Mouse (Mus musculus) hindbrain, postnatal 0 days (tissue): Measurements from ENCODE around the gene Dnajb14. TPM values are rescaled to one million over a fixed set of nuclear protein-coding genes. Genes with fewer than 3 reads are reported as not detected.

Experiments
- ATAC-seq: fragments of 200-750 bp; cut with Nextera tagmentation; 2 replicates; pipeline ENCODE4 v1.8.0; 2017; ENCODE audit warnings: mild to moderate bottlenecking, moderate TSS enrichment, moderate library complexity
- DNase-seq: peaks from one replicate; pipeline ENCODE4 v3.0.0-alpha.2; 2015; ENCODE audit warnings: low spot score
- H3K27ac ChIP-seq: fragments of 300-500 bp; sonication (generic); 2 replicates; pipeline ENCODE4 v1.5.1; 2014; ENCODE audit warnings: mild to moderate bottlenecking
- H3K27me3 ChIP-seq: fragments of 300-500 bp; sonication (generic); 2 replicates; pipeline ENCODE4 v1.6.1; 2014; ENCODE audit warnings: low read length, mixed read lengths; ENCODE audit not compliant: insufficient read depth
- H3K36me3 ChIP-seq: fragments of 300-500 bp; sonication (generic); 2 replicates; pipeline ENCODE4 v1.6.1; 2014; ENCODE audit warnings: low read length, mixed read lengths; ENCODE audit not compliant: insufficient read depth
- H3K4me1 ChIP-seq: fragments of 300-500 bp; sonication (generic); 2 replicates; pipeline ENCODE4 v1.6.1; 2014; ENCODE audit warnings: antibody characterized with exemption, low read length, mixed read lengths; ENCODE audit not compliant: insufficient read depth
- H3K4me2 ChIP-seq: fragments of 300-500 bp; sonication (generic); 2 replicates; pipeline ENCODE4 v1.6.1; 2014; ENCODE audit warnings: low read depth, mild to moderate bottlenecking, low read length, moderate library complexity, mixed read lengths
- H3K4me3 ChIP-seq: fragments of 300-500 bp; sonication (generic); 2 replicates; pipeline ENCODE4 v1.5.1; 2014; ENCODE audit warnings: low read length
- H3K9ac ChIP-seq: fragments of 300-500 bp; sonication (generic); replicated peaks from 2 replicates; pipeline ENCODE4 v1.6.1; 2014; ENCODE audit warnings: mild to moderate bottlenecking, low read length, moderate library complexity, mixed read lengths
- H3K9me3 ChIP-seq: fragments of 300-500 bp; sonication (generic); 2 replicates; pipeline ENCODE4 v1.6.1; 2016; ENCODE audit warnings: low read length, mixed read lengths
- CTCF ChIP-seq: IDR thresholded peaks from 2 replicates; pipeline ENCODE4 v1.5.1; 2016; ENCODE audit warnings: antibody characterized with exemption, control low read depth, low read depth
- WGBS: fragments of 180-500 bp; shearing (Covaris S2); extraction: QIAGEN DNeasy Blood & Tissue Kit; methylation state at CpG from one replicate; pipeline ENCODE4 v1.1.7; 2014; 5-methylcytosine and 5-hydroxymethylcytosine counted together
- polyA plus RNA-seq: library from polyadenylated mRNA; unstranded; fragments of >200 nt; fragmentation: Nextera tagmentation; extraction: Ambion mirVana; gene quantifications from 2 replicates; pipeline ENCODE4 v1.2.1, GENCODE M21; 2015
- total RNA-seq: library from RNA; depleted of rRNA; stranded (reverse); fragments of >200 nt; gene quantifications from 2 replicates; pipeline ENCODE4 v1.2.3, GENCODE M21; 2014

Gene Dnajb14
- total and polyA plus RNA-seq, 2 experiments from 2014 or later = 19.2 to 22.5 TPM

DNA sequence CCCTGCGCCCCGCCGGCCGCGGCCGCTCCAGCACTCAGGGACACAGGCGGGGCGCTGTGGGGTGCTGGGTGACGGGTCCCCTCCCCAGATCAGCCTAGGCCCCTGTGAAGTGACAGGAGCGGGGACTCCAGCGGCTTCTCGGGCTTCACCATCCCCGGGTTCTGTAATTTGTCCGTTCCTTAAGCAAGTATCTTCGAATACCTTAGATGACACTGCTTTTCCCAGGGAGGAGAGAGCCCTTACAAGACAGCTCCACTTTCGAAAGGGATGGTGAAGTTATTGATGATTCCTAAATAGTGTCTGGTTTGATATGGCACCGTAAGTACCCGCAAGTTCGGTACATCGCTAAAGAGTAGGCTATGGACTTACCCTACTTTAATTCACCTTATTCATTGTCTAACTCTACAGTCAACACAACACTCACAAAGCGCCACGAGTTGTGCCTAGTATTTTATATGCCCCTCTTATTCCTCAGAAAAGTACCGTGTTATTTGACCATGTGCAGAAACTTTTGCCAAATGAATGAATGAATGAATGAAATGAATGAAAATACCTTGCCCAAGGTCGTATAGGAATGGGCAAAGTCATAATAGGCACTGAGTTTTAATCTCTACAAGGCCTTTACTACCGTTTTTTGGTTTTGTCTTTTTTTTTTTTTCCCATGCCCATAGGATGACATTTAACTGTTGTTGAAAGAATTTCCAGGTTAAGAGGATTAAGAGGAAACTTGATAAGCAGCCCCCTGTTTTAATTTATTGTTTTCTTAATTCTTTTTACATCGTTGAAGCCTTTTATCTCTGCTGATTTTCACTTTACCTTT lies 829 bp downstream of the Dnajb14 start:
- peak overlapping the region; percentile 94 for H3K9ac ChIP-seq
- no peaks in the 10 kb centered on the region for H3K9me3 ChIP-seq
- peaks cover 6% of the 10 kb centered on the region; the same call in 1 of the 2 replicates for H3K4me1 ChIP-seq
- H3K36me3 ChIP-seq = no peaks in the 10 kb centered on the region
- TF ChIP-seq CTCF = no peak
- peak overlapping the region; percentile 81 for H3K4me2 ChIP-seq
- 3% methylated on average over 26 of the region's 26 CpGs for WGBS
- peak overlapping the region; percentile 97 for H3K27ac ChIP-seq
- ATAC-seq (no peak), DNase-seq (no peak)
- no peaks in the 10 kb centered on the region for H3K27me3 ChIP-seq
- peak overlapping the region; percentile 87 for H3K4me3 ChIP-seq

DNA sequence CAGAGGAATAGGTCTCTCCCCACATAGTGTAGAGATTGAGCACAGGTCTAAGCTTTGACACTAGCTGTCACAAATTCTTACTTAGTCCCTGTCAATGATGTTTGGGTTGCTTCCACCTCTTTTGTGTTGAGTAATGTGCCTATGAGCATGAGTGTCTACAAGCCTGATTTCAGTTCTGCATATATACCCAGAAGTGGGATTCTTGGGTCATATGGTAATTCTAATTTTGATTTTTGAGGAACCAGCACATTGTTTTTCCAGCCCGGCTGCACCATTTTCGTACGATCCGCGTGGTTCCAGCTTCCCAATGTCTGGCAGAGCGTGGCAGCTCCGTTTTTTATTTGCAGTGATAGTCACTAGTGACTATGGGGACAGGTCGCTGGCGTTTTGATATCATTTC lies 1.9 kb downstream of the Dnajb14 start:
- no peak for TF ChIP-seq CTCF
- Histone ChIP-seq H3K4me2 (peak overlapping the region; percentile 81; the same call in 1 of the 2 replicates), H3K4me3 (no peak overlapping the region), H3K4me1 (peaks cover 6% of the 10 kb centered on the region; the same call in 1 of the 2 replicates), H3K9me3 (no peaks in the 10 kb centered on the region), H3K27me3 (no peaks in the 10 kb centered on the region), H3K36me3 (no peaks in the 10 kb centered on the region), H3K27ac (no peak overlapping the region), H3K9ac (no peak overlapping the region)
- DNase-seq (no peak), ATAC-seq (no peak)
- 85% methylated on average over 9 of the region's 9 CpGs for WGBS

GRCm38 (mm10) chr3:137879313-137879712 lies 11.8 kb downstream of the Dnajb14 start:
- no peak for TF ChIP-seq CTCF
- no peak for ATAC-seq
- H3K4me3 ChIP-seq = no peak overlapping the region
- no peaks in the 10 kb centered on the region for H3K27me3 ChIP-seq
- H3K4me1 ChIP-seq = no peaks in the 10 kb centered on the region
- WGBS = 89% methylated on average over 3 of the region's 3 CpGs
- H3K27ac ChIP-seq = no peak overlapping the region
- H3K9me3 ChIP-seq = no peaks in the 10 kb centered on the region
- no peak overlapping the region for H3K9ac ChIP-seq
- no peak overlapping the region for H3K4me2 ChIP-seq
- no peaks in the 10 kb centered on the region for H3K36me3 ChIP-seq
- DNase-seq = no peak

- no peak for ATAC-seq
- DNase-seq = no peak
- H3K27ac ChIP-seq = no peak overlapping the region
- no peaks in the 10 kb centered on the region for H3K36me3 ChIP-seq
- H3K4me3 ChIP-seq = no peak overlapping the region
- no peaks in the 10 kb centered on the region for H3K4me1 ChIP-seq
- no peaks in the 10 kb centered on the region for H3K27me3 ChIP-seq
- 63% methylated on average over 4 of the region's 4 CpGs for WGBS
- no peak overlapping the region for H3K9ac ChIP-seq
- TF ChIP-seq CTCF = no peak
- no peak overlapping the region for H3K4me2 ChIP-seq
- H3K9me3 ChIP-seq = no peaks in the 10 kb centered on the region
These were observed 12.8 kb downstream of the Dnajb14 start for GRCm38 (mm10) chr3:137880109-137880748.

DNA sequence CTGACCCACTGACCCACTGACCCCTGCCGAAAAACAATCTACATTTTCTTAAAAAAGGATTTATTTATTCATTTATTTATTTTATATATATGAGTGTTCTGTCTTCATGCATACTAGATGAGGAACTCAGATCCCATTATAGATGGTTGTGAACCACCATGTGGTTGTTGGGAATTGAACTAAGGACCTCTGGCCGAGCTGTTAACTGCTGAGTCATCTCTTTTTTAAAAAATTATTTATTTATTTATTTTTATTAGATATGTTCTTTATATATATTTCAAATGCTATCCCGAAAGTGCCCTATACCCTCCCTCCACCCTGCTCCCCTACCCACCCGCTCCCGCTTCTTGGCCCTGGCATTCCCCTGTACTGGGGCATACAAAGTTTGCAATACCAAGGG lies 13.6 kb downstream of the Dnajb14 start:
- no peak overlapping the region for H3K9ac ChIP-seq
- H3K4me3 ChIP-seq = no peak overlapping the region
- DNase-seq (no peak), ATAC-seq (no peak)
- TF ChIP-seq CTCF = no peak
- no peak overlapping the region for H3K4me2 ChIP-seq
- no peaks in the 10 kb centered on the region for H3K9me3 ChIP-seq
- H3K27ac ChIP-seq = no peak overlapping the region
- no peaks in the 10 kb centered on the region for H3K36me3 ChIP-seq
- no peaks in the 10 kb centered on the region for H3K4me1 ChIP-seq
- WGBS = 92% methylated on average over 5 of the region's 5 CpGs
- no peaks in the 10 kb centered on the region for H3K27me3 ChIP-seq

DNA sequence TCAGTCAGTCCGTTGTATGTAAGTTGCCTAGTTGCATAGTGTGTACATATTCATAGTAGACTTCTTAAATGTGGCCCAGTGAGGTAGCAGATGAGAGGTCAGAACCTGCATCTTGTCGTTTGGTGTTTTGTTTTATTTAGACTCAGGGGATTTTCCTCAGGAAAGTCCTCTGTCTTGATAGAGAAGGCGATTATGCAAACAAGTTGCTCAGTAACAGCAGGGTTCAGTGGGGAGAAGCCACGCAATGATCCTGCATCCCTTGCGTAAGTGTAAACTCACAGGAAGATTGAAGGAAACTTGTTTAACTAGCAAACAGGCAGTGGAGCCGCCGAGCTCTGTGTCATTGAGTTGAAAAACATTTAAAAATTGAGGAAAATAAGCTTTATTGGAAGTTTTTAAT lies 20.5 kb downstream of the Dnajb14 start:
- Histone ChIP-seq H3K27me3 (no peaks in the 10 kb centered on the region), H3K4me3 (no peak overlapping the region), H3K27ac (no peak overlapping the region), H3K4me1 (no peaks in the 10 kb centered on the region), H3K9me3 (no peaks in the 10 kb centered on the region), H3K4me2 (no peak overlapping the region), H3K9ac (no peak overlapping the region), H3K36me3 (peaks cover 6% of the 10 kb centered on the region; the same call in 1 of the 2 replicates)
- DNase-seq = no peak
- 68% methylated on average over 7 of the region's 7 CpGs for WGBS
- no peak for ATAC-seq
- TF ChIP-seq CTCF = no peak

- Histone ChIP-seq H3K27ac (no peak overlapping the region), H3K4me3 (no peak overlapping the region), H3K9ac (no peak overlapping the region), H3K9me3 (no peaks in the 10 kb centered on the region), H3K36me3 (peaks cover 19% of the 10 kb centered on the region), H3K27me3 (no peaks in the 10 kb centered on the region), H3K4me1 (no peaks in the 10 kb centered on the region), H3K4me2 (no peak overlapping the region)
- ATAC-seq (no peak), DNase-seq (peak; percentile 4)
- TF ChIP-seq CTCF = no peak
- 48% methylated on average over 3 of the region's 3 CpGs for WGBS
These were observed 23.6 kb downstream of the Dnajb14 start for GRCm38 (mm10) chr3:137891089-137891488.
